Mouse (Mus musculus) liver, postnatal 0 days (tissue): ENCODE results near the gene Utp11. TPM values are rescaled to one million over a fixed set of nuclear protein-coding genes. Genes with fewer than 3 reads are reported as not detected.

Experiments
- ATAC-seq: fragments of 200-750 bp; cut with Nextera tagmentation; 2 replicates; pipeline ENCODE4 v1.8.0; 2017; ENCODE audit warnings: mild to moderate bottlenecking, moderate library complexity
- DNase-seq: peaks from one replicate; pipeline ENCODE4 v3.0.0-alpha.2; 2016
- H3K27ac ChIP-seq: fragments of 300-500 bp; sonication (generic); 2 replicates; pipeline ENCODE4 v1.5.1; 2014; ENCODE audit warnings: antibody characterized with exemption, moderate library complexity, mild to moderate bottlenecking, low read depth
- H3K27me3 ChIP-seq: fragments of 300-500 bp; sonication (generic); 2 replicates; pipeline ENCODE4 v1.6.1; 2014; ENCODE audit warnings: low read length, control low read depth, mixed read lengths; ENCODE audit not compliant: insufficient read depth
- H3K36me3 ChIP-seq: fragments of 300-500 bp; sonication (generic); replicated peaks from 2 replicates; pipeline ENCODE4 v1.6.1; 2014; ENCODE audit warnings: mild to moderate bottlenecking, control low read depth, low read length, moderate library complexity, mixed read lengths; ENCODE audit not compliant: insufficient read depth
- H3K4me1 ChIP-seq: fragments of 300-500 bp; sonication (generic); 2 replicates; pipeline ENCODE4 v1.6.1; 2014; ENCODE audit warnings: antibody characterized with exemption, mild to moderate bottlenecking, control low read depth; ENCODE audit not compliant: insufficient read depth
- H3K4me2 ChIP-seq: fragments of 300-500 bp; sonication (generic); 2 replicates; pipeline ENCODE4 v1.6.1; 2014; ENCODE audit warnings: low read depth, mild to moderate bottlenecking, low read length, moderate library complexity, mixed read lengths
- H3K4me3 ChIP-seq: fragments of 300-500 bp; sonication (generic); 2 replicates; pipeline ENCODE4 v1.5.1; 2014; ENCODE audit warnings: low read depth, low read length
- H3K9ac ChIP-seq: fragments of 300-500 bp; sonication (generic); replicated peaks from 2 replicates; pipeline ENCODE4 v1.6.1; 2014; ENCODE audit warnings: mild to moderate bottlenecking, moderate library complexity
- H3K9me3 ChIP-seq: fragments of 300-500 bp; sonication (generic); 2 replicates; pipeline ENCODE4 v1.6.1; 2016; ENCODE audit warnings: mild to moderate bottlenecking, control low read depth, low read length, mixed read lengths
- CTCF ChIP-seq: sonication (generic); IDR thresholded peaks from 2 replicates; pipeline ENCODE4 v1.5.1; 2016; ENCODE audit warnings: antibody characterized with exemption, low read depth
- EP300 ChIP-seq: IDR thresholded peaks from 2 replicates; pipeline ENCODE4 v1.6.1; 2016; ENCODE audit warnings: antibody characterized with exemption, low read depth, mild to moderate bottlenecking
- WGBS: fragments of 180-500 bp; shearing (Covaris S2); extraction: QIAGEN DNeasy Blood & Tissue Kit; methylation state at CpG from one replicate; pipeline ENCODE4 v1.1.7; 2014; ENCODE audit not compliant: insufficient replicate concordance; 5-methylcytosine and 5-hydroxymethylcytosine counted together
- polyA plus RNA-seq: library from polyadenylated mRNA; unstranded; fragments of >200 nt; fragmentation: Nextera tagmentation; extraction: Ambion mirVana; gene quantifications from 2 replicates; pipeline ENCODE4 v1.2.1, GENCODE M21; 2015

Gene Utp11
- polyA plus RNA-seq, 1 experiment from 2014 or later, result 21.6 TPM

GRCm38 (mm10) chr4:124659251-124660217 lies 33.9 kb downstream of the Utp11 start:
- Histone ChIP-seq H3K4me1 (peaks cover 13% of the 10 kb centered on the region), H3K27me3 (peaks cover 87% of the 10 kb centered on the region)
- TF ChIP-seq CTCF, result no peak
- no peak for TF ChIP-seq EP300

GRCm38 (mm10) chr4:124658412-124658851 lies 35.0 kb downstream of the Utp11 start:
- Histone ChIP-seq H3K27me3 (peaks cover 95% of the 10 kb centered on the region), H3K4me2 (peak overlapping the region; percentile 93; the same call in 1 of the 2 replicates), H3K4me1 (peaks cover 13% of the 10 kb centered on the region), H3K36me3 (no peaks in the 10 kb centered on the region), H3K27ac (no peak overlapping the region), H3K9ac (no peak overlapping the region), H3K9me3 (no peaks in the 10 kb centered on the region), H3K4me3 (peak overlapping the region; percentile 54; the same call in 1 of the 2 replicates)
- ATAC-seq (no peak), DNase-seq (no peak)
- TF ChIP-seq CTCF (no peak), EP300 (no peak)
- WGBS, result under 1% methylated on average over 39 of the region's 39 CpGs

More at GRCm38 (mm10) chr4:124659251-124660217, 33.9 kb downstream of the Utp11 start:
- DNase-seq, result no peak
- Histone ChIP-seq H3K4me3 (peak overlapping the region; percentile 17), H3K4me2 (peak overlapping the region; percentile 0; the same call in 1 of the 2 replicates), H3K27ac (no peak overlapping the region), H3K9ac (no peak overlapping the region), H3K36me3 (no peaks in the 10 kb centered on the region), H3K9me3 (no peaks in the 10 kb centered on the region)
- ATAC-seq, result no peak
- 3% methylated on average over 68 of the region's 68 CpGs for WGBS

- ATAC-seq (peak; percentile 25), DNase-seq (no peak)
- Histone ChIP-seq H3K4me1 (peaks cover 13% of the 10 kb centered on the region), H3K27me3 (peaks cover 95% of the 10 kb centered on the region), H3K4me3 (peak overlapping the region; percentile 54), H3K4me2 (peak overlapping the region; percentile 93), H3K9ac (no peak overlapping the region), H3K27ac (no peak overlapping the region), H3K36me3 (no peaks in the 10 kb centered on the region), H3K9me3 (no peaks in the 10 kb centered on the region)
- 2% methylated on average over 42 of the region's 61 CpGs for WGBS
- TF ChIP-seq CTCF (no peak), EP300 (no peak)
Measured at GRCm38 (mm10) chr4:124657781-124658180, 35.6 kb downstream of the Utp11 start.

- Histone ChIP-seq H3K9ac (no peak overlapping the region; the same call in 1 of the 2 replicates), H3K27me3 (peaks cover 91% of the 10 kb centered on the region), H3K4me3 (peak overlapping the region; percentile 54), H3K9me3 (no peaks in the 10 kb centered on the region), H3K27ac (no peak overlapping the region), H3K4me2 (peak overlapping the region; percentile 93), H3K4me1 (peaks cover 13% of the 10 kb centered on the region), H3K36me3 (no peaks in the 10 kb centered on the region)
- WGBS, result under 1% methylated on average over 84 of the region's 92 CpGs
- ATAC-seq (peak; percentile 91), DNase-seq (peak; percentile 76)
- TF ChIP-seq CTCF (no peak), EP300 (no peak)
Measured at GRCm38 (mm10) chr4:124656854-124657650, 36.3 kb downstream of the Utp11 start.

GRCm38 (mm10) chr4:124656518-124656853 lies 36.9 kb downstream of the Utp11 start, which contains the start of gene Pou3f1:
Pou3f1 (plus strand) TSS chr4:124656807.
- H3K4me2 ChIP-seq, result peak within 1 kb of the TSS; percentile 93
- no peaks in the 10 kb centered on the region for H3K36me3 ChIP-seq
- peaks cover 13% of the 10 kb centered on the region for H3K4me1 ChIP-seq
- ATAC-seq (no peak), DNase-seq (no peak)
- TF ChIP-seq EP300 (no peak), CTCF (no peak)
- no peaks in the 10 kb centered on the region for H3K9me3 ChIP-seq
- H3K27ac ChIP-seq, result no peak within 1 kb of the TSS
- 5% methylated on average over 15 of the region's 15 CpGs for WGBS
- H3K27me3 ChIP-seq, result peaks cover 85% of the 10 kb centered on the region
- H3K4me3 ChIP-seq, result peak within 1 kb of the TSS; percentile 54
- no peak within 1 kb of the TSS; the same call in 1 of the 2 replicates for H3K9ac ChIP-seq
